Mouse (Mus musculus) pancreas, adult 10 weeks (tissue): ENCODE results near the gene Kdelr1. TPM values are rescaled to one million over a fixed set of nuclear protein-coding genes. Genes with fewer than 3 reads are reported as not detected.

Experiments
- polyA plus RNA-seq: library from polyadenylated mRNA; stranded (reverse); fragments of 350-450 nt; fragmentation: Illumina TruSeq; extraction: RNeasy Lipid Tissue Mini Kit (QIAGEN cat#74804); gene quantifications from one replicate; pipeline ENCODE4 v1.2.3, GENCODE M21; 2015; ENCODE audit warnings: low read depth, low replicate concordance; ENCODE audit not compliant: insufficient read depth

Gene Kdelr1
- polyA plus RNA-seq = 53.6 TPM

GRCm38 (mm10) chr7:45872624-45873023 is at the start of gene Kdelr1:
Gene Kdelr1, plus strand, starts transcription at chr7:45872772.

GRCm38 (mm10) chr7:45824598-45824997 is 48.0 kb upstream of the Kdelr1 start, which contains the start of gene Kcnj14:
Gene Kcnj14, minus strand, starts transcription at chr7:45824782.

GRCm38 (mm10) chr7:45830427-45831127 is 42.0 kb upstream of the Kdelr1 start, which contains the start of gene Grwd1:
Gene Grwd1, minus strand, starts transcription at chr7:45830944.

GRCm38 (mm10) chr7:45878278-45878677 is 5.7 kb downstream of the Kdelr1 start, which contains the start of gene Grin2d:
Gene Grin2d, minus strand, starts transcription at chr7:45878378.

GRCm38 (mm10) chr7:45896517-45897257 is 24.1 kb downstream of the Kdelr1 start, which contains the start of the genes Syngr4 and Tmem143:
Gene Syngr4, minus strand, starts transcription at chr7:45896714.
Gene Tmem143, plus strand, starts transcription at chr7:45896941.

GRCm38 (mm10) chr7:45921242-45921621 is 48.7 kb downstream of the Kdelr1 start, which contains the start of gene Emp3:
Gene Emp3, minus strand, starts transcription at chr7:45921404.

GRCm38 (mm10) chr7:45923762-45924428 is 51.3 kb downstream of the Kdelr1 start, which contains the start of gene Ccdc114:
Gene Ccdc114, plus strand, starts transcription at chr7:45924072.

Other genes with a start within 250 kb of the Kdelr1 start
- 11.1 TPM for gene Rasip1, start 245.3 kb upstream of the Kdelr1 start, polyA plus RNA-seq
- gene Mamstr, start 232.8 kb upstream of the Kdelr1 start, polyA plus RNA-seq = 2.2 TPM
- gene Fut2, start 206.4 kb upstream of the Kdelr1 start, polyA plus RNA-seq = not detected
- not detected for gene Ntn5, start 188.8 kb upstream of the Kdelr1 start, polyA plus RNA-seq
- not detected for gene Sec1, start 178.4 kb upstream of the Kdelr1 start, polyA plus RNA-seq
- gene Car11, start 172.9 kb upstream of the Kdelr1 start, polyA plus RNA-seq = 2.1 TPM
- gene Dbp, start 167.7 kb upstream of the Kdelr1 start, polyA plus RNA-seq = 5.6 TPM
- 401 TPM for gene Rpl18, start 157.3 kb upstream of the Kdelr1 start, polyA plus RNA-seq
- gene Sphk2, start 154.8 kb upstream of the Kdelr1 start, polyA plus RNA-seq = 9.0 TPM
- not detected for gene Fam83e, start 151.6 kb upstream of the Kdelr1 start, polyA plus RNA-seq
- not detected for gene Spaca4, start 147.0 kb upstream of the Kdelr1 start, polyA plus RNA-seq
- 4.6 TPM for gene Lmtk3, start 89.0 kb upstream of the Kdelr1 start, polyA plus RNA-seq
- gene Sult2b1, start 88.1 kb upstream of the Kdelr1 start, polyA plus RNA-seq = not detected
- gene Cyth2, start 58.2 kb upstream of the Kdelr1 start, polyA plus RNA-seq = 31.3 TPM
- gene Kcnj14, start 48.0 kb upstream of the Kdelr1 start, polyA plus RNA-seq = not detected
- gene Grwd1, start 41.8 kb upstream of the Kdelr1 start, polyA plus RNA-seq = 4.1 TPM
- 0.42 TPM for gene Grin2d, start 5.6 kb downstream of the Kdelr1 start, polyA plus RNA-seq
- not detected for gene Syngr4, start 23.9 kb downstream of the Kdelr1 start, polyA plus RNA-seq
- 6.6 TPM for gene Tmem143, start 24.2 kb downstream of the Kdelr1 start, polyA plus RNA-seq
- gene Emp3, start 48.6 kb downstream of the Kdelr1 start, polyA plus RNA-seq = 42.8 TPM
- gene Ccdc114, start 51.3 kb downstream of the Kdelr1 start, polyA plus RNA-seq = 0.72 TPM
- gene Abcc6, start 157.5 kb downstream of the Kdelr1 start, polyA plus RNA-seq = 0.63 TPM
- 13.3 TPM for gene Nomo1, start 160.9 kb downstream of the Kdelr1 start, polyA plus RNA-seq
- gene Kcnj11, start 228.0 kb downstream of the Kdelr1 start, polyA plus RNA-seq = 3.5 TPM